In the genomic region with DNA sequence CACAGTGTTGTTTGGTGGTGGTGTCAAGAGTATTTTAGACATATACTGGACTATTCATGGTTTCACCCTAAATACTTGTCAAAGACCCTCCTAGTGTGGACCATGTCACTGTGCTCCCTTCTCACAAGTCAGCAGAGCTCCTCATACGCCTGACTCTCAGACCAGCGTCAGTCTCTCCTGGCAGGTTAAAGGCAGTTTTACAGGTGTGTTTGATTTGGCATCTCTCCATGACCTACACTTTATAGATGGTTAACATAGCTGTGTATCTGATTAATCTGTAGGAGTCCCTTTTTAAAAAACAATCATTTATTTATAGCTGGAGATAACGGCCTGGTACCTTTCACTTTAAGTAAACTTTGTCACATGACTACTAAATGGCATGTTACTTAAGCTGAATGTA, we compare ENCODE assay signal across 32 mouse cellular contexts. TPM values are rescaled to one million over a fixed set of nuclear protein-coding genes. Genes with fewer than 3 reads are reported as not detected.
DNase-seq lines count a peak whose midpoint lies in the region; ATAC-seq and TF ChIP-seq lines count a peak whose summit lies in the region.
"Had no signal": no experiment of that assay in that cellular context is flagged by ENCODE, and none has a peak within 500 bp of the region (broad histone marks: within the 10 kb centered on the region; RNA-seq: fewer than 3 reads in every experiment).

No protein-coding gene starts in this region.

- no peak for ATAC-seq in liver, postnatal 0 days
- no peak for ATAC-seq in liver, embryonic 12.5 days
- peak; percentile 49; the same call in 1 of the 2 replicates for ATAC-seq in intestine, embryonic 16.5 days
- peak; percentile 37; the same call in 1 of the 2 replicates for ATAC-seq in stomach, embryonic 16.5 days (ENCODE audit: insufficient read depth, low FRiP score)
- ATAC-seq in hindbrain, embryonic 14.5 days (ENCODE audit: low FRiP score) = no peak
- ATAC-seq: activated CD4-positive, CD25-positive, alpha-beta regulatory T cell, adult 4 months; CD4-positive, CD25-positive, alpha-beta regulatory T cell, adult 4 months; forebrain, embryonic 13.5 days; forebrain, embryonic 16.5 days; hindbrain, embryonic 16.5 days had no signal

- 72% methylated on average over 3 of the region's 3 CpGs for WGBS in liver, postnatal 0 days (ENCODE audit: insufficient replicate concordance)
- WGBS in liver, embryonic 12.5 days (ENCODE audit: insufficient replicate concordance) = 89% methylated on average over 3 of the region's 3 CpGs
- 60% methylated on average over 3 of the region's 3 CpGs for WGBS in intestine, embryonic 16.5 days
- 29% methylated on average over 3 of the region's 3 CpGs for WGBS in large intestine, adult 2 months
- WGBS in stomach, embryonic 16.5 days = 57% methylated on average over 3 of the region's 3 CpGs
- WGBS in hindbrain, embryonic 14.5 days = 97% methylated on average over 3 of the region's 3 CpGs
- WGBS in hindbrain, embryonic 10.5 days = 95% methylated on average over 3 of the region's 3 CpGs

- H3K36me3 ChIP-seq in liver, postnatal 0 days (replicated peaks; ENCODE audit: insufficient read depth, low read length) = peaks cover 7% of the 10 kb centered on the region; the same call in 1 of the 2 replicates
- H3K36me3 ChIP-seq in liver, embryonic 12.5 days = peaks cover 72% of the 10 kb centered on the region
- H3K36me3 ChIP-seq in intestine, embryonic 16.5 days (ENCODE audit: control insufficient read depth, insufficient read depth, low read length) = peaks cover 9% of the 10 kb centered on the region; the same call in 1 of the 2 replicates
- no peaks in the 10 kb centered on the region for H3K36me3 ChIP-seq in stomach, embryonic 16.5 days (ENCODE audit: control insufficient read depth, insufficient read depth, low read length)
- H3K36me3 ChIP-seq in hindbrain, embryonic 14.5 days (replicated peaks; ENCODE audit: control insufficient read depth, insufficient read depth) = peaks cover 77% of the 10 kb centered on the region
- H3K36me3 ChIP-seq in hindbrain, embryonic 10.5 days = peaks cover 84% of the 10 kb centered on the region

- TF ChIP-seq EP300 in liver, postnatal 0 days (IDR thresholded peaks at IDR 0.05; ENCODE audit: low read depth) = no peak

- no peak for DNase-seq in liver, postnatal 0 days
- peak; percentile 70 for DNase-seq in large intestine, adult 2 months (ENCODE audit: low read depth, low spot score)
- DNase-seq in hindbrain, embryonic 14.5 days (ENCODE audit: low spot score) = no peak
- no peak for DNase-seq in hindbrain, embryonic 10.5 days (ENCODE audit: low spot score)
- DNase-seq in T-cell, adult 2 months (ENCODE audit: low spot score) = no peak
- DNase-seq: adrenal gland, adult 8-10 months; adrenal gland, postnatal 25 days; cerebellum, adult 11-12 months; cerebellum, adult 8-10 months; cerebellum, postnatal 10 days; embryo, embryonic 11 days; gastrocnemius, postnatal 10 days; gastrocnemius, postnatal 36 days; heart, adult 18-20 months; heart, postnatal 10 days; heart, postnatal 4 days had no signal

- TF ChIP-seq CTCF in liver, postnatal 0 days (IDR thresholded peaks at IDR 0.05; ENCODE audit: low read depth) = no peak

- H3K4me3 ChIP-seq in liver, postnatal 0 days (ENCODE audit: low read depth, low read length) = no peak overlapping the region
- no peak overlapping the region for H3K4me3 ChIP-seq in liver, embryonic 12.5 days
- no peak overlapping the region for H3K4me3 ChIP-seq in intestine, embryonic 16.5 days (ENCODE audit: low read length)
- no peak overlapping the region for H3K4me3 ChIP-seq in stomach, embryonic 16.5 days (replicated peaks; ENCODE audit: low read length)
- H3K4me3 ChIP-seq in hindbrain, embryonic 14.5 days (replicated peaks; ENCODE audit: low read length) = no peak overlapping the region
- H3K4me3 ChIP-seq in hindbrain, embryonic 10.5 days = no peak overlapping the region
- H3K4me3 ChIP-seq: embryonic facial prominence, embryonic 10.5 days; embryonic facial prominence, embryonic 13.5 days; erythroblast, embryonic 14.5 days; forebrain, embryonic 13.5 days; heart, embryonic 12.5 days; heart, embryonic 15.5 days; hindbrain, embryonic 12.5 days had no signal

- no peak overlapping the region for H3K9ac ChIP-seq in liver, postnatal 0 days (replicated peaks)
- H3K9ac ChIP-seq in liver, embryonic 12.5 days = no peak overlapping the region
- H3K9ac ChIP-seq in intestine, embryonic 16.5 days (ENCODE audit: low read depth, low read length) = no peak overlapping the region
- H3K9ac ChIP-seq in stomach, embryonic 16.5 days (ENCODE audit: low read length) = no peak overlapping the region
- no peak overlapping the region for H3K9ac ChIP-seq in hindbrain, embryonic 14.5 days
- H3K9ac ChIP-seq: embryonic facial prominence, embryonic 13.5 days; forebrain, embryonic 13.5 days; heart, embryonic 12.5 days; heart, embryonic 15.5 days; hindbrain, embryonic 12.5 days had no signal

- H3K27ac ChIP-seq in liver, postnatal 0 days (ENCODE audit: low read depth) = peak overlapping the region; percentile 64; the same call in 1 of the 2 replicates
- H3K27ac ChIP-seq in liver, embryonic 12.5 days = no peak overlapping the region
- H3K27ac ChIP-seq in intestine, embryonic 16.5 days (ENCODE audit: low read length) = no peak overlapping the region
- no peak overlapping the region for H3K27ac ChIP-seq in stomach, embryonic 16.5 days (ENCODE audit: low read length)
- H3K27ac ChIP-seq in hindbrain, embryonic 14.5 days = no peak overlapping the region
- no peak overlapping the region for H3K27ac ChIP-seq in hindbrain, embryonic 10.5 days
- H3K27ac ChIP-seq: embryonic facial prominence, embryonic 10.5 days; embryonic facial prominence, embryonic 13.5 days; forebrain, embryonic 13.5 days; heart, embryonic 15.5 days; hindbrain, embryonic 12.5 days had no signal

- H3K9me3 ChIP-seq in liver, postnatal 0 days (ENCODE audit: low read length) = no peaks in the 10 kb centered on the region
- H3K9me3 ChIP-seq in liver, embryonic 12.5 days (replicated peaks) = no peaks in the 10 kb centered on the region
- H3K9me3 ChIP-seq in intestine, embryonic 16.5 days (ENCODE audit: control insufficient read depth, low read length) = no peaks in the 10 kb centered on the region
- no peaks in the 10 kb centered on the region for H3K9me3 ChIP-seq in stomach, embryonic 16.5 days (replicated peaks; ENCODE audit: control insufficient read depth, low read length)
- no peaks in the 10 kb centered on the region for H3K9me3 ChIP-seq in hindbrain, embryonic 14.5 days (ENCODE audit: control insufficient read depth, low read length)
- H3K9me3 ChIP-seq in hindbrain, embryonic 10.5 days = no peaks in the 10 kb centered on the region
- H3K9me3 ChIP-seq: embryonic facial prominence, embryonic 10.5 days; embryonic facial prominence, embryonic 13.5 days; forebrain, embryonic 13.5 days; heart, embryonic 12.5 days; heart, embryonic 15.5 days; hindbrain, embryonic 12.5 days had no signal

- peaks cover 7% of the 10 kb centered on the region for H3K4me1 ChIP-seq in liver, postnatal 0 days (ENCODE audit: insufficient read depth)
- 0 out of 2 replicates have a peak, but pooled peaks cover under 1% of the 10 kb centered on the region for H3K4me1 ChIP-seq in liver, embryonic 12.5 days
- no peaks in the 10 kb centered on the region for H3K4me1 ChIP-seq in intestine, embryonic 16.5 days (ENCODE audit: control insufficient read depth, insufficient read depth, low read length)
- H3K4me1 ChIP-seq in stomach, embryonic 16.5 days (ENCODE audit: control insufficient read depth, insufficient read depth, low read length) = no peaks in the 10 kb centered on the region
- no peaks in the 10 kb centered on the region for H3K4me1 ChIP-seq in hindbrain, embryonic 14.5 days (replicated peaks; ENCODE audit: control insufficient read depth, insufficient read depth, low read length)
- H3K4me1 ChIP-seq in hindbrain, embryonic 10.5 days (replicated peaks) = no peaks in the 10 kb centered on the region
- H3K4me1 ChIP-seq: embryonic facial prominence, embryonic 10.5 days; embryonic facial prominence, embryonic 13.5 days; forebrain, embryonic 13.5 days; hindbrain, embryonic 12.5 days had no signal

- H3K4me2 ChIP-seq in liver, postnatal 0 days (ENCODE audit: low read depth, low read length) = no peak overlapping the region
- no peak overlapping the region for H3K4me2 ChIP-seq in liver, embryonic 12.5 days
- no peak overlapping the region for H3K4me2 ChIP-seq in intestine, embryonic 16.5 days (ENCODE audit: low read depth, low read length)
- H3K4me2 ChIP-seq in stomach, embryonic 16.5 days (ENCODE audit: low read depth, low read length) = no peak overlapping the region
- H3K4me2 ChIP-seq in hindbrain, embryonic 14.5 days (replicated peaks) = no peak overlapping the region
- H3K4me2 ChIP-seq: embryonic facial prominence, embryonic 13.5 days; forebrain, embryonic 13.5 days; heart, embryonic 12.5 days; heart, embryonic 15.5 days; hindbrain, embryonic 12.5 days had no signal

- no peaks in the 10 kb centered on the region for H3K27me3 ChIP-seq in liver, postnatal 0 days (ENCODE audit: insufficient read depth, low read length)
- H3K27me3 ChIP-seq in liver, embryonic 12.5 days (replicated peaks) = no peaks in the 10 kb centered on the region
- H3K27me3 ChIP-seq in intestine, embryonic 16.5 days (replicated peaks; ENCODE audit: control insufficient read depth, insufficient read depth, low read length) = no peaks in the 10 kb centered on the region
- no peaks in the 10 kb centered on the region for H3K27me3 ChIP-seq in stomach, embryonic 16.5 days (ENCODE audit: control insufficient read depth, insufficient read depth, low read length)
- H3K27me3 ChIP-seq in hindbrain, embryonic 14.5 days (ENCODE audit: control insufficient read depth, insufficient read depth, low read length) = no peaks in the 10 kb centered on the region
- no peaks in the 10 kb centered on the region for H3K27me3 ChIP-seq in hindbrain, embryonic 10.5 days (ENCODE audit: insufficient read depth, poor library complexity, severe bottlenecking)
- H3K27me3 ChIP-seq: embryonic facial prominence, embryonic 13.5 days; forebrain, embryonic 13.5 days; heart, embryonic 12.5 days; heart, embryonic 15.5 days; hindbrain, embryonic 12.5 days had no signal

RNA-seq across cellular contexts. Expression of a gene that starts 40.1 kb away (rescaled TPM):
- 24.6 and 29.3 TPM in 2 replicates for polyA plus RNA-seq in liver, postnatal 0 days (2015; fragmentation: Nextera tagmentation; extraction: Ambion mirVana)
- polyA plus RNA-seq in liver, embryonic 12.5 days (2016; fragmentation: Nextera tagmentation; extraction: Ambion mirVana) = 2.4 and 2.6 TPM in 2 replicates
- 33.2 and 42.2 TPM in 2 replicates for polyA plus RNA-seq in intestine, embryonic 16.5 days (2015; fragmentation: Nextera tagmentation; extraction: Ambion mirVana)
- polyA plus RNA-seq in large intestine, adult 2 months (2012; rRNA removed) = not detected in 2 replicates
- 36.7 and 40.0 TPM in 2 replicates for polyA plus RNA-seq in stomach, embryonic 16.5 days (2015; fragmentation: Nextera tagmentation; extraction: Ambion mirVana)
- polyA plus RNA-seq in hindbrain, embryonic 14.5 days (2014; fragmentation: Nextera tagmentation; extraction: Ambion mirVana) = 0.14 TPM in 1 of 2 replicates, not detected in the other
- polyA plus RNA-seq in hindbrain, embryonic 10.5 days (2016; fragmentation: Nextera tagmentation; extraction: Ambion mirVana) = 0.31 TPM in 2 replicates
- polyA plus RNA-seq: activated CD4-positive, CD25-positive, alpha-beta regulatory T cell, adult 4 months; brain, embryonic 14.5 days; CD4-positive, CD25-positive, alpha-beta regulatory T cell, adult 4 months; cortical plate, adult 2 months; embryonic facial prominence, embryonic 13.5 days; erythroblast, embryonic 14.5 days; forebrain, embryonic 13.5 days; forebrain, embryonic 16.5 days; hindbrain, embryonic 16.5 days had no signal

RNA-seq across cellular contexts. Expression of a gene that starts 52.2 kb away (rescaled TPM):
- 6.0 and 6.8 TPM in 2 replicates for polyA plus RNA-seq in liver, postnatal 0 days (2015; fragmentation: Nextera tagmentation; extraction: Ambion mirVana)
- polyA plus RNA-seq in liver, embryonic 12.5 days (2016; fragmentation: Nextera tagmentation; extraction: Ambion mirVana) = 16.7 TPM in 2 replicates
- 21.8 and 23.6 TPM in 2 replicates for polyA plus RNA-seq in intestine, embryonic 16.5 days (2015; fragmentation: Nextera tagmentation; extraction: Ambion mirVana)
- 23.7 and 41.5 TPM in 2 replicates for polyA plus RNA-seq in large intestine, adult 2 months (2012; rRNA removed)
- polyA plus RNA-seq in stomach, embryonic 16.5 days (2015; fragmentation: Nextera tagmentation; extraction: Ambion mirVana) = 17.7 and 19.9 TPM in 2 replicates
- polyA plus RNA-seq in hindbrain, embryonic 14.5 days (2014; fragmentation: Nextera tagmentation; extraction: Ambion mirVana) = 11.4 and 11.7 TPM in 2 replicates
- 31.4 TPM in 2 replicates for polyA plus RNA-seq in hindbrain, embryonic 10.5 days (2016; fragmentation: Nextera tagmentation; extraction: Ambion mirVana)

RNA-seq across cellular contexts. Expression of a gene that starts 52.4 kb away (rescaled TPM):
- 10.8 and 12.2 TPM in 2 replicates for polyA plus RNA-seq in liver, postnatal 0 days (2015; fragmentation: Nextera tagmentation; extraction: Ambion mirVana)
- 33.4 and 34.4 TPM in 2 replicates for polyA plus RNA-seq in liver, embryonic 12.5 days (2016; fragmentation: Nextera tagmentation; extraction: Ambion mirVana)
- 43.1 and 47.0 TPM in 2 replicates for polyA plus RNA-seq in intestine, embryonic 16.5 days (2015; fragmentation: Nextera tagmentation; extraction: Ambion mirVana)
- 18.7 and 30.1 TPM in 2 replicates for polyA plus RNA-seq in large intestine, adult 2 months (2012; rRNA removed)
- polyA plus RNA-seq in stomach, embryonic 16.5 days (2015; fragmentation: Nextera tagmentation; extraction: Ambion mirVana) = 40.3 and 44.1 TPM in 2 replicates
- polyA plus RNA-seq in hindbrain, embryonic 14.5 days (2014; fragmentation: Nextera tagmentation; extraction: Ambion mirVana) = 106 and 110 TPM in 2 replicates
- 57.9 and 58.0 TPM in 2 replicates for polyA plus RNA-seq in hindbrain, embryonic 10.5 days (2016; fragmentation: Nextera tagmentation; extraction: Ambion mirVana)

Comparison
In these comparisons a context has a peak if more than half of its experiments do, and no peak if none do; other contexts are left out.
1. ATAC-seq: peak in intestine, embryonic 16.5 days (single experiment) and stomach, embryonic 16.5 days (single experiment); none in liver, postnatal 0 days (single experiment), liver, embryonic 12.5 days (single experiment) and hindbrain, embryonic 14.5 days (single experiment).